Mouse (Mus musculus) liver, embryonic 15.5 days (tissue): Measurements from ENCODE around the gene Kazn. TPM values are rescaled to one million over a fixed set of nuclear protein-coding genes. Genes with fewer than 3 reads are reported as not detected.
A peak's percentile ranks its signal among the peaks of the same experiment; 100 is the strongest.

Source experiments
- ATAC-seq: fragments of 200-750 bp; cut with Nextera tagmentation; 2 replicates; pipeline ENCODE4 v1.8.0; 2017; ENCODE audit warnings: moderate number of reproducible peaks, mild to moderate bottlenecking, moderate library complexity; ENCODE audit not compliant: insufficient read depth
- H3K27ac ChIP-seq: fragments of 300-500 bp; sonication (generic); replicated peaks from 2 replicates; pipeline ENCODE4 v1.5.1; 2015; ENCODE audit warnings: mild to moderate bottlenecking, inconsistent platforms
- H3K27me3 ChIP-seq: fragments of 300-500 bp; sonication (generic); 2 replicates; pipeline ENCODE4 v1.6.1; 2015; ENCODE audit warnings: mild to moderate bottlenecking, inconsistent platforms
- H3K36me3 ChIP-seq: fragments of 300-500 bp; sonication (generic); replicated peaks from 2 replicates; pipeline ENCODE4 v1.6.1; 2015; ENCODE audit warnings: moderate library complexity, mild to moderate bottlenecking, inconsistent platforms
- H3K4me1 ChIP-seq: fragments of 300-500 bp; sonication (generic); replicated peaks from 2 replicates; pipeline ENCODE4 v1.6.1; 2015; ENCODE audit warnings: inconsistent platforms
- H3K4me2 ChIP-seq: fragments of 300-500 bp; sonication (generic); 2 replicates; pipeline ENCODE4 v1.6.1; 2015; ENCODE audit warnings: moderate library complexity, mild to moderate bottlenecking, inconsistent platforms
- H3K4me3 ChIP-seq: fragments of 300-500 bp; sonication (generic); replicated peaks from 2 replicates; pipeline ENCODE4 v1.5.1; 2015; ENCODE audit warnings: mild to moderate bottlenecking, inconsistent platforms
- H3K9ac ChIP-seq: fragments of 300-500 bp; sonication (generic); 2 replicates; pipeline ENCODE4 v1.6.1; 2015; ENCODE audit warnings: moderate library complexity, mild to moderate bottlenecking, inconsistent platforms
- H3K9me3 ChIP-seq: fragments of 300-500 bp; sonication (generic); replicated peaks from 2 replicates; pipeline ENCODE4 v1.6.1; 2016; ENCODE audit warnings: inconsistent platforms
- WGBS: fragments of 180-500 bp; shearing (Covaris S2); methylation state at CpG from one replicate; pipeline ENCODE4 v1.1.7; 2015; ENCODE audit warnings: mixed read lengths; ENCODE audit not compliant: insufficient replicate concordance; 5-methylcytosine and 5-hydroxymethylcytosine counted together
- polyA plus RNA-seq: library from polyadenylated mRNA; unstranded; fragments of >200 nt; fragmentation: Nextera tagmentation; extraction: Ambion mirVana; gene quantifications from 2 replicates; pipeline ENCODE4 v1.2.1, GENCODE M21; 2015

The Kazn gene
- polyA plus RNA-seq, 1 experiment from 2014 or later, result 0.70 TPM

- no peaks in the 10 kb centered on the region for H3K36me3 ChIP-seq
- peak overlapping the region; percentile 20; the same call in 1 of the 2 replicates for H3K4me2 ChIP-seq
- peak overlapping the region; percentile 69 for H3K27ac ChIP-seq
- H3K9ac ChIP-seq, result no peak overlapping the region
- WGBS, result 31% methylated on average over 22 of the region's 22 CpGs
- peak; percentile 57 for ATAC-seq
- no peaks in the 10 kb centered on the region for H3K9me3 ChIP-seq
- H3K4me3 ChIP-seq, result no peak overlapping the region
- no peaks in the 10 kb centered on the region for H3K27me3 ChIP-seq
- peaks cover 78% of the 10 kb centered on the region for H3K4me1 ChIP-seq
Measured at GRCm38 (mm10) chr4:142052391-142053132, 186.6 kb downstream of the Kazn start.

Other genes starting within 250 kb of the Kazn start
- gene Fhad1, start 224.3 kb downstream of the Kazn start, polyA plus RNA-seq, result 0.24 TPM in 1 of 2 replicates, not detected in the other
- 16.2 and 17.6 TPM in 2 replicates for gene Tmem51, start 155.1 kb downstream of the Kazn start, polyA plus RNA-seq